Mouse (Mus musculus) erythroblast, embryonic 14.5 days (primary cell): Measurements from ENCODE around the gene Papolb. TPM values are rescaled to one million over a fixed set of nuclear protein-coding genes. Genes with fewer than 3 reads are reported as not detected.

Experiments
- H3K27me3 ChIP-seq: 2 replicates; pipeline ENCODE4 v1.6.1; 2012; ENCODE audit warnings: inconsistent platforms; ENCODE audit not compliant: control insufficient read depth
- H3K36me3 ChIP-seq: 2 replicates; pipeline ENCODE4 v1.6.1; 2012; ENCODE audit warnings: mild to moderate bottlenecking, inconsistent platforms; ENCODE audit not compliant: control insufficient read depth
- H3K4me1 ChIP-seq: 2 replicates; pipeline ENCODE4 v1.6.1; 2012; ENCODE audit warnings: inconsistent platforms; ENCODE audit not compliant: control insufficient read depth
- H3K4me3 ChIP-seq: replicated peaks from 2 replicates; pipeline ENCODE3; 2012; ENCODE audit warnings: moderate library complexity, mild to moderate bottlenecking, inconsistent platforms
- H3K9me3 ChIP-seq: 2 replicates; pipeline ENCODE4 v1.6.1; 2012; ENCODE audit warnings: low read length, inconsistent platforms, mixed read lengths; ENCODE audit not compliant: control insufficient read depth
- GATA1 ChIP-seq: IDR thresholded peaks from 2 replicates; pipeline ENCODE4 v1.6.1; 2012; ENCODE audit warnings: low read length, inconsistent platforms, mixed read lengths
- TAL1 ChIP-seq: IDR thresholded peaks from 3 replicates; pipeline ENCODE4 v1.6.1; 2012; ENCODE audit warnings: low read length, inconsistent platforms, mixed read lengths
- polyA plus RNA-seq: library from polyadenylated mRNA; stranded (reverse); fragments of >175 nt; gene quantifications from 2 replicates; pipeline ENCODE4 v1.2.3, GENCODE M21; 2012

Gene Papolb
- polyA plus RNA-seq, 1 experiment, result not detected

DNA sequence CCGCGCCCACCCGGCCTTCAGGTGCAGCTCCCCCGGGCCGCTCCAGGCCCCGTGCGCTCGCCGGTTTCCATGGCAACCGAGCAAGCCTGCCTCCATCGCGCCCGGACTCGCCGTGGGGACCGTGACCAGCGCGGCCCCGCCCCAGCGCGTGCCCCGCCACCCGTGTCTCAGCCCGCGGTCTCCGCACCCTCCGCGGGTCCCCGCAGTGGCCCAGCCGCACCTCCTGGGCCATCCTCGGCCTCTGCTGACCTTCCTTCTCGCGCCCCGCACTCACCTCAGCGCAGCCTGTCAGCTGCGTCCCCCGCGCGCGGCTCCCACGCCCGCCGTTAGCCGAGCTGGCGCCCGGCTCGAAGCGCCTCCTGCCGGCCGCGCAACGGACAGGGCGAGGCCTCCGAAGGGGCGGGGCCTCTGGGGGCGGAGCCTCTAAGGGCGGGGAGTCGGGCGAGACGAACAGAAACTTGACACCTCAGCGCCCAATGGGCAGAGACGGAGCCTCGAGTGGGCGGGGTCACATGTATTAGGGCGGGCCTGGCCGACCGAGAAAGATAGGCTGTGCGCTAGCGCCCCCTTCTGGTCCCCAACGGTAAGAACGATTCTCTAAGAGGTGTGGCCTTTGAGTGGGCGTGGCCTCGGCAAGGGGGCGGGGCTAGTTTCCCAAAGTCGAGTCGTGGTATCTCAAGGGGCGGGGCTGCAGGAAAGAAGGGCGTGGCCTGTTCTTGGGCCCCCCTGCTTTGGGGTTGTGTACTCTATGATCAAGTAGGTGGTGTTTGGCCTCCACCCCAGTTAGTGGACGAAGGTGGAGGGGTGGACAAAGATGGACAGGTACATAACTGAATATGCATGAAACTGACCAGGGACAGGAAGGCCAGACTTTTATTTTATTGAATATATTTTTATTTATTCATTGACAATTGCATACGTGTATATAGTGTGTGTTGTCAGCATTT lies 21.1 kb upstream of the Papolb start, which contains the start of gene Radil:
Gene Radil (minus strand): TSS at position 393 of the 947 bp plus-strand sequence.
- H3K4me3 ChIP-seq, result peak within 1 kb of the TSS; percentile 40
- peaks cover 32% of the 10 kb centered on the region for H3K27me3 ChIP-seq
- H3K9me3 ChIP-seq, result peaks cover 9% of the 10 kb centered on the region
- TF ChIP-seq TAL1, result no peak
- TF ChIP-seq GATA1, result no peak
- no peaks in the 10 kb centered on the region for H3K36me3 ChIP-seq
- H3K4me1 ChIP-seq, result peaks cover 10% of the 10 kb centered on the region

DNA sequence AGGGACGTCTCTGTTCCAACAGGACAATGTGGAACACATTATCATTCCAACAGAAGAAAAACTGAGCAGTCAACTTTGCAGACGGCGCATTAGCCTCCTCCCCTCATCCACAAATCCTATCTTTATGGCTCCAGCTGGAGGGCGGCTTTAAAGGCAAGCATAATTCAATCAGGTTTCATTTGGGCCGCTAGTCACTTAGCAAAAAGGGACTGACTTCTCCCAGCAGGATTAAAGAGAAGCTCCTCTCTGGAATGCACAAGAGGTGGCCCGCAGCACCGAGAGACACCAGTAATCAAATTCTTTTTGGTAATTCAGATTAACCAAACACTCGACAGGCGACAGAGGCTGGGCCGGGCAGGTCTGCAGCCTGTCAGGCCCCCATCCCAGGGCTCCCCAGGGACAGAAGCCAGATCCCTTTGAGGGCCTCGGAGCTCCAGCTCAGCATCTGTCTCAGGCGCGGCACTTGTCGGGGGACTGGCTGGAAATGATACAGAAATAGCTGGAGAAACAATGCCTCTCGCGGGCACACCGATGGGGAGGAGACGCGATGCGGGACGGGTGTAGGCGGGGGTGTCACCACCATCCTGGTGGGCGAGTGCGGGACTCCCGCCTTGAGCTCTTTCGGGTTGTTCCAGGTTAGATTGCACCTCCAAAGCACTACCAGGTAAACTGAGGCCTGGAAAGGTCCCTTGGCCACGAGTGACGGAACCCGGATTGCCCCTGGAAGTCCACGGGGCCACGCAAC lies 20.3 kb upstream of the Papolb start:
- peak overlapping the region; percentile 40 for H3K4me3 ChIP-seq
- peaks cover 10% of the 10 kb centered on the region for H3K4me1 ChIP-seq
- H3K27me3 ChIP-seq, result peaks cover 32% of the 10 kb centered on the region
- no peak for TF ChIP-seq TAL1
- no peak for TF ChIP-seq GATA1
- peaks cover 9% of the 10 kb centered on the region for H3K9me3 ChIP-seq
- H3K36me3 ChIP-seq, result no peaks in the 10 kb centered on the region

DNA sequence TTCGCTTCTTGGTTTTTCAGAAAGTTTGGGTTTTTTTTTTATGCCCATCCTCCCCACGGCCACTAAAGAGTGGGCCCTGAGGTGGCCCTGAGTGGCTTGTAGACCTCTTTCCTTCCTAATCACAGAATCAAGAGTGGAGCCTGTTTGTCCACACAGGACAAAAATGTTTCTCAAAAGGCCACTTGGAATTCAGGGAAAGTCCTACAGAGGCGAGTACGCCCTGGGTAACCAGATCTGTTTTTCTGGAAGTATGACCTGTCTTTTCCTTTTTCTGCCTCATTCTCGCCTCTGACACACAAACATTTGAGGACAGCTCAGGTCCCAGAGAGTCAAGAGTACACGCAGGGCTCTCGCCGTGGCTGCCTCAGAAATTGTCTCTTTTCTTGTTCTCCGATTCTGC lies 19.6 kb upstream of the Papolb start:
- TF ChIP-seq TAL1 (no peak), GATA1 (no peak)

DNA sequence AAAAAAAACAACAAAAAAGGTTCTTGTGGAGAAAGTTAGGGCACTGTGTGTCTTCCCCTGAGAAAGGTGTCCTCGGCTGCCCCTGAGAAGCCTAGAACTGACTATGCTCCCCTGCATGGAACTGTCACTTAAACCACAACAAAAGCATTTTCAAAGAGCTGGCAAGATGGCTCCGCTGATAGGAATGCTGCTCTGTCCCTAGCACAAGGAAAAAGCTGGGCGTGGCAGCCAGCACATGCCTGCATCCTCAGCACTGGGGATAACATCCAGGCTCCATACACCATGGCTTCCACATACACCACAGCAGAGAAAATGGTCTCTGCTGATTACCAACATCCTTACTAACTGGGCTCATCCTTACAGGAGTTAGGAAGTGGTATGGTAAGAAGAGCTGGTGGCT lies 17.2 kb upstream of the Papolb start:
- no peak for TF ChIP-seq GATA1
- TF ChIP-seq TAL1, result no peak
- Histone ChIP-seq H3K27me3 (peaks cover 32% of the 10 kb centered on the region), H3K4me1 (peaks cover 10% of the 10 kb centered on the region), H3K9me3 (peaks cover 9% of the 10 kb centered on the region), H3K4me3 (no peak overlapping the region), H3K36me3 (no peaks in the 10 kb centered on the region)

More for the DNA sequence above, 19.6 kb upstream of the Papolb start:
- peaks cover 32% of the 10 kb centered on the region for H3K27me3 ChIP-seq
- peaks cover 10% of the 10 kb centered on the region for H3K4me1 ChIP-seq
- H3K4me3 ChIP-seq, result no peak overlapping the region
- peaks cover 9% of the 10 kb centered on the region for H3K9me3 ChIP-seq
- no peaks in the 10 kb centered on the region for H3K36me3 ChIP-seq

DNA sequence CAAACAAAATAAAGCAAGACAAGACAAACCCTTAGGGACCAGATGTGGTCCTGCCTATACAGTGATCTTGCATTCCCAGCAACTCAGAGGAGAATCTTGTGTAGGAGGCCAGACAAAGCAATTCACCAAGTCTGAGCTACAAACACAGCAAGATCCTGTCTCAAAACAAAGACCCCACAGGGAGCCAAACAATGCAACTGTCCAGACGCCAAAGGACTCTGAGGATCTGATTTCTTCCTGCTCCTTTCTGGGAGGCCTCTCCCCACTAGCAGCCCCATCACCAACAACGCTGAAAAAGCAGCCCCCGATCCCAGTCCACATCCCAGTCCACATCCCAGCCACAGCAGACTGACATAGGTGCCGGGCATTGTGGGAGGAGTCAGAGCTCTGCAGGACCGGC lies 16.5 kb upstream of the Papolb start:
- Histone ChIP-seq H3K4me3 (no peak overlapping the region), H3K4me1 (peaks cover 10% of the 10 kb centered on the region), H3K36me3 (no peaks in the 10 kb centered on the region), H3K27me3 (peaks cover 32% of the 10 kb centered on the region), H3K9me3 (peaks cover 9% of the 10 kb centered on the region)
- no peak for TF ChIP-seq TAL1

GRCm38 (mm10) chr5:142545014-142545795 lies 15.3 kb upstream of the Papolb start:
- Histone ChIP-seq H3K9me3 (no peaks in the 10 kb centered on the region), H3K4me3 (no peak overlapping the region), H3K4me1 (no peaks in the 10 kb centered on the region), H3K27me3 (peaks cover 21% of the 10 kb centered on the region), H3K36me3 (no peaks in the 10 kb centered on the region)
- TF ChIP-seq TAL1 (no peak), GATA1 (no peak)

- no peak overlapping the region for H3K4me3 ChIP-seq
- no peaks in the 10 kb centered on the region for H3K9me3 ChIP-seq
- TF ChIP-seq TAL1, result no peak
- no peaks in the 10 kb centered on the region for H3K4me1 ChIP-seq
- H3K36me3 ChIP-seq, result no peaks in the 10 kb centered on the region
- no peaks in the 10 kb centered on the region for H3K27me3 ChIP-seq
Observed at GRCm38 (mm10) chr5:142537286-142537685, 7.4 kb upstream of the Papolb start.

GRCm38 (mm10) chr5:142535388-142535787 lies 5.5 kb upstream of the Papolb start:
- Histone ChIP-seq H3K4me1 (no peaks in the 10 kb centered on the region), H3K36me3 (no peaks in the 10 kb centered on the region), H3K27me3 (peaks cover 7% of the 10 kb centered on the region), H3K9me3 (no peaks in the 10 kb centered on the region), H3K4me3 (no peak overlapping the region)
- TF ChIP-seq GATA1 (no peak), TAL1 (no peak)
